Mouse (Mus musculus): Measurements from ENCODE around the gene Acoxl.

DNA sequence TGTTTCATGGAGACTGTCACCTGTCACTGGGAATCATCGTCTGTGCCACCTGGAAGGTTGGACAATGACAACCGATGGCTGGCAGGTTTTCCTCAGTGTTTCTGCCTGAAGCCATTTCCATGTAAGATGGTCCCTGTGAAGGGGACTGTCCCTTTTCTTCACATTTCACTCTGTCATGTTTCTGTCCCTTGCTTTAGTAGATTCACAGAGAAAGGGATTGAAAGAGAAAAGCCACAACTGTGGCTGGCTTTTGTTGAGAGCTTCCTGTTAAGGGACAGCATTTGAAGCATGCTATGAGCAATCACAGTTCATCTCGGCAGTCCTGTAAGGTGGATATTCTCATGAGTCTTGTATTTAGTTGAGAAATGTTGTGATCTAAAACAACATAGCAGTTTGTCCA lies 52.4 kb downstream of the Acoxl start:
- TF ChIP-seq POLR2A (IDR thresholded peaks at IDR 0.05; ENCODE audit: insufficient read depth, low read depth, low read length): no peak
- TF ChIP-seq CTCF (IDR thresholded peaks at IDR 0.05; ENCODE audit: insufficient read depth, low read depth, low read length): no peak

Data from olfactory bulb, adult 2 months (tissue).